Comparison of ENCODE assay signal across 17 mouse cellular contexts in genomic region chr5:13573867-13574266, GRCm38 (mm10).
"Had no signal": no experiment of that assay in that cellular context is flagged by ENCODE, and none has a peak within 500 bp of the region (broad histone marks: within the 10 kb centered on the region; RNA-seq: fewer than 3 reads in every experiment).

No protein-coding gene starts in this region.

- H3K9me3 ChIP-seq: midbrain, embryonic 10.5 days; midbrain, embryonic 12.5 days; midbrain, embryonic 15.5 days; neural tube, embryonic 15.5 days had no signal

- H3K36me3 ChIP-seq: midbrain, embryonic 10.5 days; midbrain, embryonic 12.5 days; midbrain, embryonic 15.5 days had no signal

- H3K9ac ChIP-seq: liver, embryonic 14.5 days; lung, embryonic 14.5 days; midbrain, embryonic 12.5 days; midbrain, embryonic 15.5 days; neural tube, embryonic 13.5 days; neural tube, embryonic 15.5 days had no signal

- H3K4me2 ChIP-seq: lung, embryonic 14.5 days; midbrain, embryonic 12.5 days; midbrain, embryonic 15.5 days; neural tube, embryonic 13.5 days; neural tube, embryonic 15.5 days had no signal

- ATAC-seq: midbrain, embryonic 15.5 days had no signal

- H3K27me3 ChIP-seq: midbrain, embryonic 15.5 days; neural tube, embryonic 13.5 days; neural tube, embryonic 15.5 days had no signal

- H3K4me1 ChIP-seq: midbrain, embryonic 10.5 days; midbrain, embryonic 12.5 days; midbrain, embryonic 15.5 days; neural tube, embryonic 13.5 days; neural tube, embryonic 15.5 days had no signal

- DNase-seq: lung, adult 18-20 months; lung, embryonic 14.5 days; lung, postnatal 4 days; retina, postnatal 1 day; right cerebral cortex, adult 18-20 months; right cerebral cortex, postnatal 25 days; right cerebral cortex, postnatal 4 days; spleen, adult 18-20 months; thymus, adult 18-20 months; thymus, postnatal 14 days; thymus, postnatal 36 days had no signal

- H3K27ac ChIP-seq: liver, embryonic 14.5 days; midbrain, embryonic 10.5 days; midbrain, embryonic 12.5 days; midbrain, embryonic 15.5 days; neural tube, embryonic 13.5 days; neural tube, embryonic 15.5 days had no signal

- H3K4me3 ChIP-seq: midbrain, embryonic 10.5 days; midbrain, embryonic 12.5 days; midbrain, embryonic 15.5 days; neural tube, embryonic 13.5 days; neural tube, embryonic 15.5 days had no signal
